Mouse (Mus musculus) ES-E14 (cell line): ENCODE results near the gene Tnip1. TPM values are rescaled to one million over a fixed set of nuclear protein-coding genes. Genes with fewer than 3 reads are reported as not detected.

Source experiments
- DNase-seq: peaks from one replicate; pipeline ENCODE4 v3.0.0-alpha.2; 2013; ENCODE audit warnings: low read depth, low spot score
- H3K27ac ChIP-seq: 2 replicates; pipeline ENCODE4 v1.5.1; 2012; ENCODE audit warnings: low read depth, mild to moderate bottlenecking, low read length, moderate library complexity, mixed read lengths; ENCODE audit not compliant: poor library complexity, insufficient read depth, severe bottlenecking
- H3K36me3 ChIP-seq: 2 replicates; pipeline ENCODE4 v1.6.1; 2012; ENCODE audit warnings: mild to moderate bottlenecking, low read length, moderate library complexity, mixed read lengths; ENCODE audit not compliant: control insufficient read depth, poor library complexity, insufficient read depth, severe bottlenecking
- H3K4me1 ChIP-seq, 2 experiments: fragments of 150-350 bp in 1 of 2; sonication (generic) in 1 of 2; 2 replicates each; pipeline ENCODE4 v1.6.1; 2012; ENCODE audit warnings: low read length in 2 of 2, mild to moderate bottlenecking in 1 of 2, mixed read lengths in 1 of 2; ENCODE audit not compliant: control insufficient read depth in 2 of 2, insufficient read depth in 2 of 2, poor library complexity in 1 of 2
- H3K4me3 ChIP-seq, 2 experiments: fragments of 150-350 bp in 1 of 2; sonication (generic) in 1 of 2; 2 replicates each; pipeline ENCODE4 v1.5.1; 2012; ENCODE audit warnings: low read length in 2 of 2, low read depth in 1 of 2, mild to moderate bottlenecking in 1 of 2, mixed read lengths in 1 of 2; ENCODE audit not compliant: insufficient read depth in 1 of 2, poor library complexity in 1 of 2, severe bottlenecking in 1 of 2
- H3K9ac ChIP-seq: 2 replicates; pipeline ENCODE4 v1.6.1; 2012; ENCODE audit warnings: low read depth, mild to moderate bottlenecking, low read length, mixed read lengths; ENCODE audit not compliant: poor library complexity, insufficient read depth, severe bottlenecking
- H3K9me3 ChIP-seq: fragments of 150-350 bp; sonication (generic); 2 replicates; pipeline ENCODE4 v1.6.1; 2012; ENCODE audit warnings: low read depth, mild to moderate bottlenecking, low read length; ENCODE audit not compliant: control insufficient read depth, insufficient read depth
- CHD2 ChIP-seq: IDR thresholded peaks from 2 replicates; pipeline ENCODE4 v1.6.1; 2014; ENCODE audit warnings: mild to moderate bottlenecking, low read depth, low read length, inconsistent platforms
- HCFC1 ChIP-seq: IDR thresholded peaks from 2 replicates; pipeline ENCODE4 v1.6.1; 2012; ENCODE audit warnings: low read length, inconsistent platforms, borderline replicate concordance; ENCODE audit not compliant: insufficient read depth
- MAFK ChIP-seq: IDR thresholded peaks from 2 replicates; pipeline ENCODE4 v1.6.1; 2014; ENCODE audit warnings: mild to moderate bottlenecking, low read depth, low read length, inconsistent platforms; ENCODE audit not compliant: insufficient read depth
- ZC3H11A ChIP-seq: IDR thresholded peaks from 2 replicates; pipeline ENCODE4 v1.6.1; 2012; ENCODE audit warnings: low read depth, mild to moderate bottlenecking, inconsistent platforms, low read length, borderline replicate concordance
- ZNF384 ChIP-seq: IDR thresholded peaks from 2 replicates; pipeline ENCODE4 v1.6.1; 2012; ENCODE audit warnings: low read depth, low read length, inconsistent platforms
- in situ Hi-C, 2 experiments: fragments of 600-800 bp; cut with MboI; formaldehyde crosslinking; loops; one replicate each; pipeline ENCODE4 v1.15.1; 2025; ENCODE audit warnings: low sequenced_read_pairs in 2 of 2, inconsistent platforms in 1 of 2; ENCODE audit not compliant: unreplicated experiment in 2 of 2
- total RNA-seq: library from RNA; depleted of rRNA; stranded (reverse); fragments of 300-350 nt; gene quantifications from 2 replicates; pipeline ENCODE4 v1.2.3, GENCODE M21; 2012

The Tnip1 gene
- total RNA-seq, 1 experiment, result 14.3 TPM

GRCm38 (mm10) chr11:54903940-54904706, 58.6 kb downstream of the Tnip1 start:
- DNase-seq, result no peak
- no peak overlapping the region for H3K4me3 ChIP-seq
- peaks cover 1% of the 10 kb centered on the region; the same call in 1 of the 2 replicates for H3K36me3 ChIP-seq

GRCm38 (mm10) chr11:54903339-54903738, 59.4 kb downstream of the Tnip1 start:
- peak overlapping the region; percentile 66 to 80; a peak in 3 of 4 replicates for H3K4me3 ChIP-seq
- no peaks in the 10 kb centered on the region for H3K9me3 ChIP-seq
- no peak overlapping the region for H3K9ac ChIP-seq
- no peaks in the 10 kb centered on the region for H3K36me3 ChIP-seq
- H3K4me1 ChIP-seq, result peaks cover 0 to 2% of the 10 kb centered on the region in 2 experiments; a peak in 1 of 4 replicates
- no peak for DNase-seq
- no peak overlapping the region for H3K27ac ChIP-seq
- in situ Hi-C loops, result no loop called here
- TF ChIP-seq MAFK (no peak), ZC3H11A (no peak), CHD2 (no peak), ZNF384 (no peak), HCFC1 (no peak)

More at GRCm38 (mm10) chr11:54903940-54904706, 58.6 kb downstream of the Tnip1 start:
- Histone ChIP-seq H3K27ac (no peak overlapping the region), H3K9me3 (no peaks in the 10 kb centered on the region), H3K9ac (no peak overlapping the region), H3K4me1 (peaks cover 0 to 2% of the 10 kb centered on the region in 2 experiments; a peak in 1 of 4 replicates)
- TF ChIP-seq MAFK (no peak), HCFC1 (no peak), ZNF384 (no peak), ZC3H11A (no peak)
- in situ Hi-C loops, result no loop called here

GRCm38 (mm10) chr11:54902333-54903323, 60.1 kb downstream of the Tnip1 start, which contains the start of gene Gpx3:
Gene Gpx3 (plus strand): TSS chr11:54902453.
- peaks cover 0 to 2% of the 10 kb centered on the region in 2 experiments; a peak in 1 of 4 replicates for H3K4me1 ChIP-seq

GRCm38 (mm10) chr11:54899657-54900056, 63.1 kb downstream of the Tnip1 start:
- peaks cover 0 to 2% of the 10 kb centered on the region in 2 experiments; a peak in 1 of 4 replicates for H3K4me1 ChIP-seq
- no peak for DNase-seq
- no peaks in the 10 kb centered on the region for H3K36me3 ChIP-seq
- H3K9me3 ChIP-seq, result no peaks in the 10 kb centered on the region
- no peak for TF ChIP-seq ZNF384
- no peak for TF ChIP-seq MAFK
- TF ChIP-seq HCFC1, result no peak
- no peak for TF ChIP-seq ZC3H11A
- no peak for TF ChIP-seq CHD2
- H3K9ac ChIP-seq, result no peak overlapping the region
- H3K4me3 ChIP-seq, result no peak overlapping the region
- in situ Hi-C loops, result no loop called here
- no peak overlapping the region for H3K27ac ChIP-seq

More at GRCm38 (mm10) chr11:54902333-54903323, 60.1 kb downstream of the Tnip1 start, which contains the start of gene Gpx3:
- Histone ChIP-seq H3K9me3 (no peaks in the 10 kb centered on the region), H3K9ac (peak within 1 kb of the TSS; percentile 50), H3K36me3 (no peaks in the 10 kb centered on the region), H3K27ac (no peak within 1 kb of the TSS), H3K4me3 (peak within 1 kb of the TSS; percentile 66 to 80)
- in situ Hi-C loops, result no loop called here
- DNase-seq, result peak; percentile 61
- TF ChIP-seq ZNF384, result no peak
- no peak for TF ChIP-seq ZC3H11A
- no peak for TF ChIP-seq CHD2
- TF ChIP-seq HCFC1, result no peak
